Mouse (Mus musculus) R1 (cell line): ENCODE data around the gene Olfr583.

Experiments used
- DNase-seq: peaks from one replicate; pipeline ENCODE4 v3.0.0-alpha.2; 2018; ENCODE audit warnings: low read depth, low spot score

Olfr583 gene

GRCm38 (mm10) chr7:103051000-103051399 is at the start of gene Olfr583:
Gene Olfr583, plus strand, starts transcription at chr7:103051300.
- no peak for DNase-seq

GRCm38 (mm10) chr7:103037724-103038123 is 13.4 kb upstream of the Olfr583 start, which contains the start of gene Olfr582:
Gene Olfr582, plus strand, starts transcription at chr7:103038024.
- DNase-seq: no peak

GRCm38 (mm10) chr7:103081585-103081984 is 30.5 kb downstream of the Olfr583 start, which contains the start of gene Olfr584:
Gene Olfr584, plus strand, starts transcription at chr7:103081885.
- no peak for DNase-seq

DNA sequence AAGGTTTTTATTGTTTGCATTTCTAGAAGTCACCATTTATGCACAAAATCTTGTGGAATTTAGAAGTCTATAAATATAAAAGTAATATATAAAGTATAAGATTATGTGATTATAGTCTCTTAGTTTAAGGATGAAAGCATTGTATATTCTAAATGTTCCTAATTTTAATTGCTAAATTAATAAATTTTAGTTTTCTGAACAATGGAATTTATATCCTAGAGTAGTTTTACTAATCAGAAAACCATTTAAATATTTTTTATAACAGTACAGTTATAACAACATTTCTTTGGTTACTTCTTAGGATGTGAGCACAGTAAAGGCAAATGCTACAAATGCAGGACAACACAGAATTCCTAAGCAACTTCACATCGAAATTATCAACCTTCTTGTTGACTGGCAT is 46.3 kb downstream of the Olfr583 start, which contains the start of gene Olfr585:
Gene Olfr585, plus strand, starts transcription at position 301 of the 400 bp plus-strand sequence.
- no peak for DNase-seq
